Mouse (Mus musculus) cerebellum, adult 9-10 months (tissue): ENCODE measurements at regions not wholly inside any gene's neighbourhood (a gene's known extent, or its start where the extent isn't known, plus 50 kb on each side); places are given as distances from the start of the nearest gene placed in this dataset.

ENCODE experiments used
- DNase-seq: peaks from one replicate; pipeline ENCODE4 v3.0.0; 2022

DNA sequence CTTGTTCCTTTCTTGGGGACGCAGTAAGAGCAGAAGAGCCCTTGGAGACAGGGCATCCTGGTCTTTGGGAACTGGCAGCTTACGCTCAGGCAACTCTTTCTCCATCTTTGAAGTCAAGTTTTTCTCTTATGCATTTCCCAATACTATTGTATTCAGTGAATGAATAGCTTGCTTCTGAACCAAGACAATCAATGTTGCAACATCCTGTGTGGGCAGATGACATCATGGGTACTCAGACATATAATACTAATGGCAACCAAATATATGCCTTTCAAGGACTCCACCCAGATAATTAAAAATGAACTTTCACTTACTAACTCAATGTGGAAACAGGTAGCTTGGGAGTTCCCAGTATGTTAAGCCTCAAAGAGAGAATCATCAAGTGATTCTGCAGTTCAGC, 104.6 kb downstream of the Ngf start:
- no peak for DNase-seq

GRCm38 (mm10) chr3:102576896-102577295, 107.2 kb downstream of the Ngf start:
- DNase-seq: no peak

DNA sequence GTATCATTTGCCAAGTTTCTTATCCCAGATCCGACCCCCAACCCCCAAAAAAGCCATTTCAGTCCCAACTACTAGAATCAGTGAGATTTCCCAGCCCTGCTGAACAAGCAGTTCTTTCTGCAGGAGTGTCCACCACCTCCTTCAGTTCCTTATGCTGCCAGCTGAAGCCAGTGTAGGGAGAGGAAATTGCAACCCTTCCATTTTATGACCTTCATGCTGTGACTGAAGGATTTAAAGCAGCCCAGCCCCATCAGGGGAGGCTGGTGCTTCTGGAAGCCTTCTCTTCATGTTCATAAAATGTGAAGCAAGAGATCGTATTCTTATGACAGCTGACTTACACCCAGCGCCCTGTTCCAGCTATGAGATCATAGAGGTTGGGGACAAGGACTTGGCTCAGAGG, 112.1 kb downstream of the Ngf start:
- no peak for DNase-seq

- no peak for DNase-seq
Observed at GRCm38 (mm10) chr3:102585136-102585535, 115.4 kb downstream of the Ngf start.

DNA sequence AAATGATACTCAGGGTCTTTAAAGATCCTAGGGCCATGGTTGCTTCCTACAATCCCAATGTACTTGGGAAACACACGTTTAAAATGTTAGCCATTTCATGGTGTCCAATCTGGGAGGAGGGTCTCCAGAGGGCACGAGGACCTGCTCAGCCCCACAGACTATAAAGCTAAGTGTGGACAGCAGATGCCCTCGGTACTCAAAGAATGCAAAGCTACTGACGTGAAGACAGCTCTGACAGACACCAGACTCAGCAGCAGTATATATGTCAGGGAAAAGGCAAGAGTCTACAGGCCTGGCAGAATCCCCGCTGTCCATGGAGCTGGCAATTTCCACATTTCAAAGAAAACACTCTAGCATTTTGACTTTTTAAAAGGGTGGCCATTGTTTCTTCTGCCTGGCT, 116.5 kb downstream of the Ngf start:
- no peak for DNase-seq

- DNase-seq: no peak
Observed at GRCm38 (mm10) chr3:102592041-102592440, 122.3 kb downstream of the Ngf start.

- DNase-seq: no peak
Observed at GRCm38 (mm10) chr3:102596944-102597551, 127.3 kb downstream of the Ngf start.

DNA sequence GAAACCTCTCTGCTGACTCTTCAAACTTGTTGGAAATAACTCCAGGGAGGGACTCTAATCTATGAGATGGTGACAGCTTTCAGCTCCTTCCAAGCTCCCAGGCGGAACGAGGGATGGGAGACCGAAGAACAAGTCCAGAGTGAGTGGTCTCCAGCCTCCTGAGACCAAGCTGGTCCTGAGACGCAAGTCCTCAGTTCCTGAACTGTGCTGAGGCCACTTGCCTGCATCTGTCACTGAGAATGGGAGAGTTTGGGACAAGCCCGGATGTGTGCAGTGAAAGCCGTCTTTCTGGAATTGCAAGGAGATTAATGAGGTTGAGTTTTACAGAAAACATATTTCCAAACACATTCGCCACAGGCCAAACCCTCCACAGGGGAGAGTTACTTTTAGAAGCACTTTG, 129.3 kb downstream of the Ngf start:
- DNase-seq: no peak

DNA sequence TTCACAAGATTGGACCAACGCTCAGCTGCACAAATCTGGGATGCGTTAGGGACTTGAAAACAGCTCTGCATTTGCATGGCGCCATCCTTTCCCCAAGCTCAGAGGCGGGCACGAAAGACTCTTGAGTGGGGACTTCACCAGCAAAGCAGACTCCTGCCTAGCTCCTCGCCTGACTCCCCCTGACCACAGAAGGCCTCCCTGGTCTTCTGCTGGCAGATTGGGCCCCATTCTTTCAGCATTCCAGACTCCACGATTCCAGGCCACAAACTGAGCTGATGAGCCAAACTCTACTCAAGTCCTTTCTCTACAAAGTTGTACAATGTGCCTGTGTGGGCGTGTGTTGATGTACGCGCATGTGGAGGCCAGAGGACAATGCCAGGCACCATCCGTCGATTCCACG, 131.6 kb upstream of the Tspan2 start:
- no peak for DNase-seq

DNA sequence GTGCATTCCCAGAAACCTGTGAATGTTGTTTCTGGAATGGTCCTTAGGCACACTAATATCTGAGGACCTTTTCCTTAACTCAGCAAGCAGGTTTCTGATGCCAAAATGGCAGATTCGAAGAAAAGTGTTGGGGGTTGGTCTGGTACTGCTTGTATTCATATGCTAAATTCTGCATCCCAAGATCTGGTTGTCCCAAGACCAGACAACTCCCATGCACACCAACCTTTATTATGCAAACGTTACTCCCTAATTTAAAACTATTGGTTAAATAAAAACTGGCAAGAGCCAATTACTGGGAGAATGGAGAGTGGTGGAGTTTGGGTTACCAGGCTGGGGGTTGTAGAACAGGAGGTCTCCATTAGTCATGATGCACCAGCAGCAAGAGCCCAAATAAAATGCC, 129.0 kb upstream of the Tspan2 start:
- no peak for DNase-seq

GRCm38 (mm10) chr3:102610970-102611369, 123.4 kb upstream of the Tspan2 start:
- no peak for DNase-seq

GRCm38 (mm10) chr3:102611398-102612366, 122.6 kb upstream of the Tspan2 start:
- no peak for DNase-seq

DNA sequence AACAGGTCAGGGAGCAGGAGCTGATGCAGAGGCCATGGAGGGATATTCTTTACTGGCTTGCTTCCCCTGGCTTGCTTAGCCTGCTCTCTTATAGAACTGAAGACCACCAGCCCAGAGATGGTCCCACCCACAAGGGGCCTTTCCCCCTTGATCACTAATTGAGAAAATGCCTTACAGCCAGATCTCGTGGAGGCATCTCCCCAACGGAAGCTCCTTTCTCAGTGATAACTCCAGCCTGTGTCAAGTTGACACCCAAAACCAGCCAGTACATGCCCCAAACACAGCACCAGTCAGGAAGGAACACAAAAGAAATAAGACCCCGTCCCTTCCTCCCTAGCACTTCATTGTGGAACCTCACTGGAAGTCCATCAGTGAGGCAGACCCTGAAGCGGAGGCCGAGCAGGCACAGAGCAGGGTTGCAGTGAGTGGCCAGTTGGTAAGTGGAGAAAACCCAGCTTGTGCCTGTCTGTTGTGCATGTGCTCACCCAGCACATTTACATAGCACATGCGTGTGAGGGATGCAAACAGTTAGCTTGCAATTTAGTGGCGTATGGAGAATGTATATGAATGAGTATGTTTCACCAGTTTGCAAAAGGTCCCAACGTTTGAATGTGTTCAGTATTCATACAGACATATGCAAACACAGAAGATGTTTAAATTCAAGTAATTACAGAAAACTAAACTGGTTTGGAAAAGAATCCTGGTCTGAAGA, 114.5 kb upstream of the Tspan2 start:
- DNase-seq: no peak

GRCm38 (mm10) chr3:102636076-102636475, 98.3 kb upstream of the Tspan2 start:
- DNase-seq: no peak

- DNase-seq: no peak
Observed at GRCm38 (mm10) chr3:102636674-102637073, 97.7 kb upstream of the Tspan2 start.

- DNase-seq: no peak
Observed at GRCm38 (mm10) chr3:102644276-102644940, 89.9 kb upstream of the Tspan2 start.

DNA sequence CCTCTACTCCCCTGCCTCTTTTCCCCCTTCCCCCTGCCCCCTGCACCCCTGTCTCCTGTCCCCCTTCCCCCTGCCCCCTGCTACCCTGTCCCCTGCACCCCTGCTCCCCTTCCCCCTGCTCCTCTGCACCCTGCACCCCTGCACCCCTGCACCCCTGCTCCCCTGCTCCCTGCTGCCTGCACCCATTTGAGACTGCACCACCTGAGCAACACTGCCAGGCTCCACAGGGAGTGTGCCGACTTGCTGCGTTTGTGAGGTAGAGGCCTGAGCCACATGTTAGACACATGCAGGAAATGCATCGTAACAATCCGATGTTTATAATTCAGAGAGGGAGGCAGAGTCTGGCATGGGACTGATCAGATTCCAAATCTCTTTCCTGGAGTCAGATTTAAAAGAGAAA, 85.9 kb upstream of the Tspan2 start:
- no peak for DNase-seq

DNA sequence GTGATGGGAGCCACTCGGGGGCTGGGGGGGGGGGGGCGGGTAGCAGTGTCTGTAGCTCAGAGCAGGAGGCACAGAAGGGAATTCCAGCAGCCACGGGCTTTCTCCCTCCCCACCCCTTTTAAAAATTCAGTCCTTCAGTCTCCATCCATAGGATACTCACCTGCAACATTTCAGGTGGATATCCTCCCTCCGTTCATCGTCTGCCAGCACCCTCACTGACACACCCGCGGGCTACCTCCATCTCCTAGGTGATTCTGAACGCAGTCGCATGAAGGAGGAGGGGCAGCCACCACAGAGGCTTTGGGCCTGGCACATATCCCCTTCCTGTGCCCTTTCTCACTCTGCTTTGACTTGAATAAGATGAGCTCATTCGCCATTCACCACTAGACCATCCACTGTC, 79.4 kb upstream of the Tspan2 start:
- no peak for DNase-seq

DNA sequence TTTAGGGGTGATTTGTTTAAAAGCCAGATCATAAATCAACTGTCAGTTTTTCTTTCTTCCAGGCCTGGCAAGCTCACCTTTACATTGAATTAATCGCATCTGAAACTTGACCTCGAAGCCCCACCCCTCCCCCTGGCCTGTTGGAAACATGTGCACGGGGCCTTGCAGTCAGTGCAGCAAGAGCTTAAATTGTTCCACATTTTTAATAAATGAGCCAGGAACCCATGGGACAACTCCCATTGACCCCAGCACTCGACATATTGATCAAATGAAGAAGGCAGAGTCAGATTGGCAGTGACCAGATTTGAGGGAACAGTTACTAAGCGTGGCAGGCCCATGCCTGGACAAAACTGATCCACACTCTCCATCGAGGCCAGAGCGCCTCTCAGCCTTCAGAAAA, 77.2 kb upstream of the Tspan2 start:
- DNase-seq: no peak

GRCm38 (mm10) chr3:102657531-102658060, 76.7 kb upstream of the Tspan2 start:
- DNase-seq: no peak

- no peak for DNase-seq
Observed at GRCm38 (mm10) chr3:102659352-102659751, 75.0 kb upstream of the Tspan2 start.

DNA sequence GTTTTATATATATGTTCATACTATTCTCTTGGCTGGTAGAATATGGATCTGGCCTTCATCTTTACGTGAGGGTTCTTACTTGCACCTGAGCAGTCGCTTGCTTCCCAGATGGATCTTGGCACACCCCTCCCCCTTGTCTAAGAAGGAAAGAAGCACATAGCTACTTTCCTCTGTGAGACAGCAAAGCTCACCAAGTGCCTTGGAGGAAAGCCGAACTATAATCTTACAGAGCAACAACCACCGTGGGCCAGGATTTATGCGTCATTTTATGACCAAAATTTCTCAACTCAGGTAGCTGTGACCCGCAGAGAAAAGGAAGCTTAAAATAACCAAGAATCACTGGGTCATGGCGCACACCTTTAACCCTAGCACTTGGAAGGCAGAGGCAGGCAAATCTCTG, 73.0 kb upstream of the Tspan2 start:
- DNase-seq: no peak

DNA sequence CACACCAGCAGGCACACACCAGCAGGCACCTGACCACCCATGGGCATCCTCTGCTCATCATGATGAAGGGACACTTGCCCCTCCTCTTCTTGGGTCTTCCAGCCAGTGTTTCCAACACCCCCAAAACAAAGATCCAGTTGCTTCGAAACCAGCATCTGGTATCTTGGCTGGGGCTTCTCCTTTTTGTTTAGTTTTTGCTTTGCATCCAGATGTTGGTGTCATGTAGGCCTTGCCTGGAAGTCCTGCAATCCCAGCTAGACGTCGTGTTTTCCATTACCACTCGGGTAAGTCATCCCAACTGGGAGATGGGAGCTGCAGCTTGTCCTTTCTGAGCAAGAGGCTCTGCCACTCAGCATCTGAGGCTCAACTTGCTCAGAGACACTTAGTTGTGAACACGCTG, 70.6 kb upstream of the Tspan2 start:
- DNase-seq: no peak
